Mouse (Mus musculus) stomach, embryonic 14.5 days (tissue): ENCODE data around the gene Rhag. TPM values are rescaled to one million over a fixed set of nuclear protein-coding genes. Genes with fewer than 3 reads are reported as not detected.

Experiments
- ATAC-seq: fragments of 200-750 bp; cut with Nextera tagmentation; 2 replicates; pipeline ENCODE4 v1.8.0; 2017; ENCODE audit warnings: low read depth, moderate TSS enrichment; ENCODE audit not compliant: insufficient number of reproducible peaks, insufficient read depth, low FRiP score
- H3K27ac ChIP-seq: fragments of 300-500 bp; sonication (generic); 2 replicates; pipeline ENCODE4 v1.5.1; 2014; ENCODE audit warnings: mild to moderate bottlenecking, low read length, moderate library complexity, mixed read lengths
- H3K27me3 ChIP-seq: fragments of 300-500 bp; sonication (generic); 2 replicates; pipeline ENCODE4 v1.6.1; 2014; ENCODE audit warnings: low read length, control low read depth, mixed read lengths; ENCODE audit not compliant: control insufficient read depth, insufficient read depth
- H3K36me3 ChIP-seq: fragments of 300-500 bp; sonication (generic); 2 replicates; pipeline ENCODE4 v1.6.1; 2014; ENCODE audit warnings: mild to moderate bottlenecking, control low read depth, low read length, moderate library complexity, mixed read lengths; ENCODE audit not compliant: control insufficient read depth, insufficient read depth
- H3K4me1 ChIP-seq: fragments of 300-500 bp; sonication (generic); 2 replicates; pipeline ENCODE4 v1.6.1; 2014; ENCODE audit warnings: low read length, control low read depth, mixed read lengths; ENCODE audit not compliant: control insufficient read depth, insufficient read depth
- H3K4me2 ChIP-seq: fragments of 300-500 bp; sonication (generic); replicated peaks from 2 replicates; pipeline ENCODE4 v1.6.1; 2014; ENCODE audit warnings: low read depth, low read length, control low read depth
- H3K4me3 ChIP-seq: fragments of 300-500 bp; sonication (generic); 2 replicates; pipeline ENCODE4 v1.5.1; 2014; ENCODE audit warnings: low read depth, low read length, control low read depth
- H3K9ac ChIP-seq: fragments of 300-500 bp; sonication (generic); replicated peaks from 2 replicates; pipeline ENCODE4 v1.6.1; 2014; ENCODE audit warnings: low read depth, mild to moderate bottlenecking, control low read depth, low read length, moderate library complexity, mixed read lengths
- H3K9me3 ChIP-seq: fragments of 300-500 bp; sonication (generic); 2 replicates; pipeline ENCODE4 v1.6.1; 2016; ENCODE audit warnings: low read depth, low read length, control low read depth; ENCODE audit not compliant: control insufficient read depth
- WGBS: fragments of 180-500 bp; shearing (Covaris S2); extraction: QIAGEN DNeasy Blood & Tissue Kit; methylation state at CpG from one replicate; pipeline ENCODE4 v1.1.7; 2014; 5-methylcytosine and 5-hydroxymethylcytosine counted together
- polyA plus RNA-seq: library from polyadenylated mRNA; unstranded; fragments of >200 nt; fragmentation: Nextera tagmentation; extraction: Ambion mirVana; gene quantifications from 2 replicates; pipeline ENCODE4 v1.2.1, GENCODE M21; 2014

The Rhag gene
- polyA plus RNA-seq = 0.27 and 0.43 TPM in 2 replicates

- Histone ChIP-seq H3K4me2 (no peak within 1 kb of the TSS), H3K27me3 (no peaks in the 10 kb centered on the region), H3K4me1 (no peaks in the 10 kb centered on the region), H3K36me3 (no peaks in the 10 kb centered on the region), H3K9ac (no peak within 1 kb of the TSS), H3K4me3 (no peak within 1 kb of the TSS), H3K9me3 (no peaks in the 10 kb centered on the region), H3K27ac (no peak within 1 kb of the TSS)
- no peak; the same call in 1 of the 2 replicates for ATAC-seq
- WGBS = 62% methylated on average over 1 of the region's 1 CpGs
Observed at GRCm38 (mm10) chr17:40810934-40811333, at the start of gene Rhag. TSS of gene Rhag (plus strand) at chr17:40811126.

- Histone ChIP-seq H3K9me3 (no peaks in the 10 kb centered on the region; the same call in 1 of the 2 replicates), H3K27ac (no peak overlapping the region), H3K36me3 (no peaks in the 10 kb centered on the region), H3K4me3 (no peak overlapping the region), H3K4me1 (no peaks in the 10 kb centered on the region), H3K9ac (no peak overlapping the region), H3K4me2 (no peak overlapping the region), H3K27me3 (no peaks in the 10 kb centered on the region)
- 85% methylated on average over 4 of the region's 4 CpGs for WGBS
- no peak for ATAC-seq
Observed at GRCm38 (mm10) chr17:40763662-40764061, 47.3 kb upstream of the Rhag start.

GRCm38 (mm10) chr17:40767120-40767519 lies 43.8 kb upstream of the Rhag start:
- Histone ChIP-seq H3K4me1 (no peaks in the 10 kb centered on the region), H3K4me3 (no peak overlapping the region), H3K36me3 (no peaks in the 10 kb centered on the region), H3K4me2 (no peak overlapping the region), H3K9me3 (no peaks in the 10 kb centered on the region; the same call in 1 of the 2 replicates), H3K9ac (no peak overlapping the region), H3K27me3 (no peaks in the 10 kb centered on the region), H3K27ac (no peak overlapping the region)
- WGBS = 76% methylated on average over 1 of the region's 1 CpGs
- no peak for ATAC-seq

- Histone ChIP-seq H3K9me3 (no peaks in the 10 kb centered on the region), H3K9ac (no peak overlapping the region), H3K27ac (no peak overlapping the region), H3K4me3 (no peak overlapping the region), H3K27me3 (no peaks in the 10 kb centered on the region), H3K4me1 (no peaks in the 10 kb centered on the region), H3K4me2 (no peak overlapping the region), H3K36me3 (no peaks in the 10 kb centered on the region)
- ATAC-seq = no peak
Observed at GRCm38 (mm10) chr17:40789877-40790276, 21.0 kb upstream of the Rhag start.

- Histone ChIP-seq H3K4me2 (no peak overlapping the region), H3K27ac (no peak overlapping the region), H3K4me3 (no peak overlapping the region), H3K27me3 (no peaks in the 10 kb centered on the region), H3K9ac (no peak overlapping the region), H3K36me3 (no peaks in the 10 kb centered on the region), H3K4me1 (no peaks in the 10 kb centered on the region), H3K9me3 (no peaks in the 10 kb centered on the region)
- ATAC-seq = peak; percentile 33; the same call in 1 of the 2 replicates
- WGBS = 49% methylated on average over 20 of the region's 20 CpGs
Observed at GRCm38 (mm10) chr17:40793921-40794854, 16.7 kb upstream of the Rhag start.

GRCm38 (mm10) chr17:40802707-40803340 lies 8.1 kb upstream of the Rhag start:
- no peaks in the 10 kb centered on the region for H3K9me3 ChIP-seq
- H3K9ac ChIP-seq = no peak overlapping the region
- no peaks in the 10 kb centered on the region for H3K27me3 ChIP-seq
- no peak overlapping the region for H3K27ac ChIP-seq
- no peaks in the 10 kb centered on the region for H3K4me1 ChIP-seq
- H3K36me3 ChIP-seq = no peaks in the 10 kb centered on the region
- H3K4me2 ChIP-seq = no peak overlapping the region
- 65% methylated on average over 3 of the region's 3 CpGs for WGBS
- H3K4me3 ChIP-seq = no peak overlapping the region
- no peak for ATAC-seq

GRCm38 (mm10) chr17:40806550-40806949 lies 4.4 kb upstream of the Rhag start:
- no peaks in the 10 kb centered on the region for H3K4me1 ChIP-seq
- 55% methylated on average over 3 of the region's 3 CpGs for WGBS
- H3K27me3 ChIP-seq = no peaks in the 10 kb centered on the region
- no peaks in the 10 kb centered on the region for H3K9me3 ChIP-seq
- H3K27ac ChIP-seq = no peak overlapping the region
- H3K4me3 ChIP-seq = no peak overlapping the region
- ATAC-seq = peak; percentile 71; the same call in 1 of the 2 replicates
- no peak overlapping the region for H3K9ac ChIP-seq
- H3K4me2 ChIP-seq = no peak overlapping the region
- no peaks in the 10 kb centered on the region for H3K36me3 ChIP-seq

GRCm38 (mm10) chr17:40806953-40807572 lies 3.9 kb upstream of the Rhag start, which contains the start of gene Crisp2:
TSS of gene Crisp2 (minus strand) at chr17:40807003.
- Histone ChIP-seq H3K27me3 (no peaks in the 10 kb centered on the region), H3K4me3 (no peak within 1 kb of the TSS), H3K9ac (no peak within 1 kb of the TSS), H3K27ac (no peak within 1 kb of the TSS), H3K9me3 (no peaks in the 10 kb centered on the region), H3K4me1 (no peaks in the 10 kb centered on the region), H3K4me2 (no peak within 1 kb of the TSS), H3K36me3 (no peaks in the 10 kb centered on the region)
- WGBS = 49% methylated on average over 2 of the region's 2 CpGs
- ATAC-seq = no peak
